Mouse (Mus musculus) limb, embryonic 10.5 days (tissue): ENCODE data around the gene Apba1. TPM values are rescaled to one million over a fixed set of nuclear protein-coding genes. Genes with fewer than 3 reads are reported as not detected.

Source experiments
- DNase-seq: peaks from one replicate; pipeline ENCODE4 v3.0.0-alpha.2; 2017; ENCODE audit warnings: low spot score
- H3K27ac ChIP-seq: fragments of 300-500 bp; sonication (generic); 2 replicates; pipeline ENCODE4 v1.5.1; 2016; ENCODE audit warnings: mild to moderate bottlenecking
- H3K27me3 ChIP-seq: fragments of 300-500 bp; sonication (generic); 2 replicates; pipeline ENCODE4 v1.6.1; 2016; ENCODE audit warnings: low read depth, mild to moderate bottlenecking; ENCODE audit not compliant: poor library complexity, severe bottlenecking
- H3K36me3 ChIP-seq: fragments of 300-500 bp; sonication (generic); 2 replicates; pipeline ENCODE4 v1.6.1; 2016; ENCODE audit warnings: mild to moderate bottlenecking, moderate library complexity
- H3K4me1 ChIP-seq: fragments of 300-500 bp; sonication (generic); 2 replicates; pipeline ENCODE4 v1.6.1; 2016
- H3K4me3 ChIP-seq: fragments of 300-500 bp; sonication (generic); 2 replicates; pipeline ENCODE4 v1.5.1; 2016; ENCODE audit warnings: mild to moderate bottlenecking, moderate library complexity
- H3K9me3 ChIP-seq: fragments of 300-500 bp; sonication (generic); replicated peaks from 2 replicates; pipeline ENCODE4 v1.6.1; 2016; ENCODE audit warnings: mild to moderate bottlenecking
- WGBS: fragments of 180-500 bp; shearing (Covaris S2); methylation state at CpG from one replicate; pipeline ENCODE4 v1.1.7; 2016; 5-methylcytosine and 5-hydroxymethylcytosine counted together
- polyA plus RNA-seq: library from polyadenylated mRNA; unstranded; fragments of >200 nt; fragmentation: Nextera tagmentation; extraction: Ambion mirVana; gene quantifications from 2 replicates; pipeline ENCODE4 v1.2.1, GENCODE M21; 2016

Gene Apba1
- polyA plus RNA-seq, 1 experiment from 2014 or later, result 0.10 TPM

GRCm38 (mm10) chr19:23980598-23980997 is 221.9 kb downstream of the Apba1 start:
- Histone ChIP-seq H3K9me3 (no peaks in the 10 kb centered on the region), H3K4me1 (no peaks in the 10 kb centered on the region), H3K4me3 (no peak overlapping the region), H3K27me3 (no peaks in the 10 kb centered on the region), H3K27ac (no peak overlapping the region), H3K36me3 (no peaks in the 10 kb centered on the region)
- 80% methylated on average over 3 of the region's 3 CpGs for WGBS
- no peak for DNase-seq

- WGBS, result 80% methylated on average over 6 of the region's 6 CpGs
- H3K36me3 ChIP-seq, result no peaks in the 10 kb centered on the region
- no peaks in the 10 kb centered on the region for H3K9me3 ChIP-seq
- H3K27ac ChIP-seq, result no peak overlapping the region
- 0 out of 2 replicates have a peak, but pooled peaks cover 3% of the 10 kb centered on the region for H3K4me1 ChIP-seq
- no peaks in the 10 kb centered on the region for H3K27me3 ChIP-seq
- no peak overlapping the region for H3K4me3 ChIP-seq
- no peak for DNase-seq
Observed at GRCm38 (mm10) chr19:23984186-23984585, 225.5 kb downstream of the Apba1 start.

GRCm38 (mm10) chr19:23987291-23987690 is 228.6 kb downstream of the Apba1 start:
- 64% methylated on average over 2 of the region's 2 CpGs for WGBS
- DNase-seq, result no peak
- Histone ChIP-seq H3K27ac (no peak overlapping the region), H3K36me3 (no peaks in the 10 kb centered on the region), H3K27me3 (no peaks in the 10 kb centered on the region), H3K4me1 (0 out of 2 replicates have a peak, but pooled peaks cover 3% of the 10 kb centered on the region), H3K4me3 (no peak overlapping the region), H3K9me3 (no peaks in the 10 kb centered on the region)

GRCm38 (mm10) chr19:23988166-23988565 is 229.5 kb downstream of the Apba1 start:
- Histone ChIP-seq H3K9me3 (no peaks in the 10 kb centered on the region), H3K27ac (no peak overlapping the region), H3K4me1 (0 out of 2 replicates have a peak, but pooled peaks cover 3% of the 10 kb centered on the region), H3K4me3 (no peak overlapping the region), H3K36me3 (no peaks in the 10 kb centered on the region), H3K27me3 (no peaks in the 10 kb centered on the region)
- 83% methylated on average over 4 of the region's 4 CpGs for WGBS
- no peak for DNase-seq

- 88% methylated on average over 10 of the region's 10 CpGs for WGBS
- Histone ChIP-seq H3K4me3 (no peak overlapping the region), H3K9me3 (no peaks in the 10 kb centered on the region), H3K4me1 (no peaks in the 10 kb centered on the region), H3K27ac (no peak overlapping the region), H3K36me3 (no peaks in the 10 kb centered on the region), H3K27me3 (no peaks in the 10 kb centered on the region)
- DNase-seq, result no peak
Observed at GRCm38 (mm10) chr19:23995766-23996399, 237.2 kb downstream of the Apba1 start.

Other genes starting within 250 kb of the Apba1 start
- gene 1700028P14Rik, start 106.1 kb upstream of the Apba1 start, polyA plus RNA-seq, result not detected in 2 replicates
- gene Ptar1, start 71.5 kb upstream of the Apba1 start, polyA plus RNA-seq, result 5.0 and 6.2 TPM in 2 replicates